Mouse (Mus musculus): ENCODE measurements around the gene Btg2. TPM values are rescaled to one million over a fixed set of nuclear protein-coding genes. Genes with fewer than 3 reads are reported as not detected.
A peak's percentile ranks its signal among the peaks of the same experiment; 100 is the strongest.

Btg2 gene
- polyA plus RNA-seq, 1 experiment = 79.9 TPM

DNA sequence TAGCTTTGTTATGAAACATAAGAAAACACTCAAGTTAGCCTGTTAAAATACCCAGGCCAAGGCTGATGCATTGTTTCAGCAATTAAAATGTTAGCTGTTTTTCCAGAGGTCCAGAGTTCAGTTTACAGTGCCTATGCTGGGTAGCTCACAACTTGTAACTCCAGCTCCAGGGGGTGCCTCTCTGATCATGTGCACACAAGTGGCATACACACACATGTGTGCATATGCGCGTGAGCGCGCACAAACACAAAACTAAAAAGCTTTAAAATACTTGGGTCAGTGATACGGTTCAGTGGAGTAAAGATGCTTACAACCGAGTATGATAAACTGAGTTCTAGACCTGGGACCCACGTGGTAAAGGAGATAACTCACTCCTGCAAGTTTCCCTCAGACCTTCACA, 10.2 kb upstream of the Btg2 start:
- TF ChIP-seq CTCF (IDR thresholded peaks at IDR 0.05; ENCODE audit: control insufficient read depth, insufficient read depth, low read length) (no peak), POLR2A (IDR thresholded peaks at IDR 0.05; ENCODE audit: borderline replicate concordance, control insufficient read depth, low read depth, low read length) (no peak)
- peaks cover 11% of the 10 kb centered on the region; the same call in 1 of the 2 replicates for H3K4me1 ChIP-seq (ENCODE audit: control insufficient read depth, insufficient read depth, low read length)
- H3K4me3 ChIP-seq (replicated peaks; ENCODE audit: control insufficient read depth, low read depth, low read length) = no peak overlapping the region
- no peak overlapping the region for H3K27ac ChIP-seq (ENCODE audit: control insufficient read depth, insufficient read depth, low read depth, low read length, poor library complexity)
- 84% methylated on average over 7 of the region's 7 CpGs for WGBS

DNA sequence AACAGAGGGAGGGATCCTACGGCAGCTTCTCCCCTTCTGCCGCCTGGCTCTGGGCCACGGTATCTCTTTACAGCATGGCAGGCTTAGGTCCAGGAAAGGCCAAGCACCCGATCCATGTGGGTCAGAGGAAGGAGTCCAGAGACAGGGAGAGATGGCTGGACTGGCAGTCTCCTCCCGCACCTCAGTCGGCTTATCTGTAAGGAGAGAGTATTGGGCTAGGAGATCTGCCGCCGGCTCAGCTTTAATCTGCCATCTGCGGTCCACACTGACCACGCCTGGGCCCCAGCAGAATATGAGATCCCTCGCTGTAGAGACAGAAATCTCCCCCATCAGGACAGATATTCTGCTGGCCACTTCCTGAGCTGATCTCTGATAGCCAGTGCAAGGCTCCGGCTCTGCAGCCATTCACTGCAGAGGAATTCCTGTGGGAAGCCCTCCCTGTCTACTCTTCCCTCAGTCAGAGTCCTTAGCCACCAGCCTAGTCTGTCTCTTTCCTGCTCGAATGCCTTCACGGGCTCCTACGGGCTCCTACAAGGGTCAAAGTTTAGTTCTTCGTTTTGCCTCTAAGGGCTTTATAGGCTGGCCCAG, 8.0 kb upstream of the Btg2 start:
- Histone ChIP-seq H3K4me3 (replicated peaks; ENCODE audit: control insufficient read depth, low read depth, low read length) (no peak overlapping the region), H3K27ac (ENCODE audit: control insufficient read depth, insufficient read depth, low read depth, low read length, poor library complexity) (peak overlapping the region; percentile 21; the same call in 1 of the 2 replicates)

DNA sequence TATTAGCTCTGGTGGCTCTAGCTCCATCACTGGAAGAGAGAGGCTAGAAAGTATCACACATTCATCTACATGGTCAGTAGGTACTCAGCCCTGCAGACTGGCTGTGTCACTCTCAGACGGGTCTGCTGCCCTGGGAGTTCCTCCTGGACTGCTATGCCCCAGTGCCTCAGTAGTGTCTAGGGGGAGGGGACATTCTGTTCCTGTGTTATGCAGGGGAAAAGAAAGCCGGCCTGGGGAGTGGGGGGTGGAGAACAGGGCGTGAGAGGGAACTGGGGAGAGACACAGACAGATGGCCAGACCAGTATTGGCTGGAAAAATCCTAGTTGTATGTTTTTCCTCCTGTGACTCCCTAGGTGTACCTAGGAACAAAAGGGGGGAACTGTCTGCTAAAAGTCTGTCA, 7.1 kb upstream of the Btg2 start:
- no peak overlapping the region for H3K4me3 ChIP-seq (replicated peaks; ENCODE audit: control insufficient read depth, low read depth, low read length)
- peaks cover 7% of the 10 kb centered on the region; the same call in 1 of the 2 replicates for H3K4me1 ChIP-seq (ENCODE audit: control insufficient read depth, insufficient read depth, low read length)
- TF ChIP-seq POLR2A (IDR thresholded peaks at IDR 0.05; ENCODE audit: borderline replicate concordance, control insufficient read depth, low read depth, low read length) = no peak
- TF ChIP-seq CTCF (IDR thresholded peaks at IDR 0.05; ENCODE audit: control insufficient read depth, insufficient read depth, low read length) = no peak
- H3K27ac ChIP-seq (ENCODE audit: control insufficient read depth, insufficient read depth, low read depth, low read length, poor library complexity) = no peak overlapping the region
- 52% methylated on average over 3 of the region's 3 CpGs for WGBS

More for the DNA sequence above, 8.0 kb upstream of the Btg2 start:
- TF ChIP-seq CTCF (IDR thresholded peaks at IDR 0.05; ENCODE audit: control insufficient read depth, insufficient read depth, low read length) (no peak), POLR2A (IDR thresholded peaks at IDR 0.05; ENCODE audit: borderline replicate concordance, control insufficient read depth, low read depth, low read length) (no peak)
- WGBS = 64% methylated on average over 16 of the region's 16 CpGs
- H3K4me1 ChIP-seq (ENCODE audit: control insufficient read depth, insufficient read depth, low read length) = peaks cover 8% of the 10 kb centered on the region; the same call in 1 of the 2 replicates

DNA sequence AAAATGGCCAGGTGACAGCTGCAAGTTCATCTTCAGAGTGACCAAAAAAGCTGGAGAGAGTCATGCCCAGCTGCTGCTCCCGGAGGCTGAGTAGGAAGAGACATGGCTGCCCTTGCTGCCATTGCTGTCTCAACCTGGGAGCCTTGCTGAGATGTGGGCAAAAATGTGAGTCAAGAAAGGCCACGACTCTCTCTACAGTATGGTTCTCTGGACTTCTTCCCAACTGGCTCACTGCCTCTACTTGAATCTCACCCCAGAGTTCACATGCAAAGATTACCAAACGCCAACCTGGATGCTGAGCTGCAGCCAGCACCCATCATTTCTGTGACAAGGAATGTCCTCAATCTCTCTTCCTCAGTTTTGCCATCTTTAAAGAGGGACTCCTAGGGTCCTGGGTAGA, 5.2 kb upstream of the Btg2 start:
- H3K27ac ChIP-seq (ENCODE audit: control insufficient read depth, insufficient read depth, low read depth, low read length, poor library complexity) = no peak overlapping the region; the same call in 1 of the 2 replicates
- H3K4me3 ChIP-seq (replicated peaks; ENCODE audit: control insufficient read depth, low read depth, low read length) = no peak overlapping the region
- TF ChIP-seq CTCF (IDR thresholded peaks at IDR 0.05; ENCODE audit: control insufficient read depth, insufficient read depth, low read length) = no peak
- no peak for TF ChIP-seq POLR2A (IDR thresholded peaks at IDR 0.05; ENCODE audit: borderline replicate concordance, control insufficient read depth, low read depth, low read length)
- 72% methylated on average over 3 of the region's 3 CpGs for WGBS
- H3K4me1 ChIP-seq (ENCODE audit: control insufficient read depth, insufficient read depth, low read length) = peaks cover 7% of the 10 kb centered on the region; the same call in 1 of the 2 replicates

DNA sequence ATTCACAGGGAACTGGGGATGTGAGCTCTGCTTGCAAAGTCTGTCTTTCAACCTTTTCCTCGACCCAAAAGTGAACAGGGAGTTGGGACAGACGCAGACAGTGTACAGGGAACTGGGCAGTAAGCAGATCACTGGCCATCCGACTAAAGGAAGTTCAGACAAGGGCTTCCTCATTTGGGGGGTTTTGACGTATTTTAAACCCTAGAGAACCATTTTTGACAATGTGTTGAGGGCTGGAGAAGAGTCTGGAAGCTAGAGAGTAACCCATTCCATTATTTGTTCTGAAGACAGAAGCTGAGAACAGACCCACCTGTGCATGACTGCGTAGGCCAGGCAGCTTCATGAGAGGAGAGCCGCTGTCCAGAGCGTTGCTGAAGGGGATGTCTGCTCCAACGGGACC, 4.8 kb upstream of the Btg2 start:
- peak overlapping the region; percentile 12 for H3K27ac ChIP-seq (ENCODE audit: control insufficient read depth, insufficient read depth, low read depth, low read length, poor library complexity)
- peaks cover 7% of the 10 kb centered on the region; the same call in 1 of the 2 replicates for H3K4me1 ChIP-seq (ENCODE audit: control insufficient read depth, insufficient read depth, low read length)
- H3K4me3 ChIP-seq (replicated peaks; ENCODE audit: control insufficient read depth, low read depth, low read length) = no peak overlapping the region
- 48% methylated on average over 8 of the region's 8 CpGs for WGBS
- no peak for TF ChIP-seq CTCF (IDR thresholded peaks at IDR 0.05; ENCODE audit: control insufficient read depth, insufficient read depth, low read length)
- no peak for TF ChIP-seq POLR2A (IDR thresholded peaks at IDR 0.05; ENCODE audit: borderline replicate concordance, control insufficient read depth, low read depth, low read length)

DNA sequence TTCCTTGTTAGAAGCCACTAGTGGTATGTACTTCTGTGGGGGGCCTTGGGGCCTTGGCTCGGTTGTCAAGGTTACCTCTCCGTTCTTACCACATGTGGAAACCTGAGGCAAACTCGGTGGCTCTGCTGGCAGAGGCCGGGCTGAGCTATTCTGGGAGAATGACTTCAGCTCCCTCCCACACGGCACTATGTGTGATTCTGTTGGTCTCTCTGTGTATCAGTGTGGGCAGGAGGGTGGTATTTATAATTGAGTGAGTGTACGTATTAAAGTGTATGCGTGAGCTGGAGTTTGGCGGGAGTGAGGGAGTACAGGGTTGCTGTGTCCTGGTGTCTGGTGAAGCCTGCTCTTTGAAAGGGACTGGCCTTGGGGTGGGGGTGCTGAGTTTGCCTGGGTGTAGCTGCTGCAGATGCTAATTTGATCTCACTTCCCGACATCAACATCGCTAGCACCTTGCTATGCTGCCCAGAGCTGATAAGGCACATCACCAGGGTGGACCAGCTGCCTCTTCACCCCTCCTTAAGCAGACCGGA, 4.1 kb upstream of the Btg2 start:
- TF ChIP-seq CTCF (IDR thresholded peaks at IDR 0.05; ENCODE audit: control insufficient read depth, insufficient read depth, low read length) = no peak
- no peak for TF ChIP-seq POLR2A (IDR thresholded peaks at IDR 0.05; ENCODE audit: borderline replicate concordance, control insufficient read depth, low read depth, low read length)
- Histone ChIP-seq H3K4me3 (replicated peaks; ENCODE audit: control insufficient read depth, low read depth, low read length) (no peak overlapping the region), H3K4me1 (ENCODE audit: control insufficient read depth, insufficient read depth, low read length) (peaks cover 7% of the 10 kb centered on the region; the same call in 1 of the 2 replicates), H3K27ac (ENCODE audit: control insufficient read depth, insufficient read depth, low read depth, low read length, poor library complexity) (peak overlapping the region; percentile 7)
- 33% methylated on average over 11 of the region's 11 CpGs for WGBS

DNA sequence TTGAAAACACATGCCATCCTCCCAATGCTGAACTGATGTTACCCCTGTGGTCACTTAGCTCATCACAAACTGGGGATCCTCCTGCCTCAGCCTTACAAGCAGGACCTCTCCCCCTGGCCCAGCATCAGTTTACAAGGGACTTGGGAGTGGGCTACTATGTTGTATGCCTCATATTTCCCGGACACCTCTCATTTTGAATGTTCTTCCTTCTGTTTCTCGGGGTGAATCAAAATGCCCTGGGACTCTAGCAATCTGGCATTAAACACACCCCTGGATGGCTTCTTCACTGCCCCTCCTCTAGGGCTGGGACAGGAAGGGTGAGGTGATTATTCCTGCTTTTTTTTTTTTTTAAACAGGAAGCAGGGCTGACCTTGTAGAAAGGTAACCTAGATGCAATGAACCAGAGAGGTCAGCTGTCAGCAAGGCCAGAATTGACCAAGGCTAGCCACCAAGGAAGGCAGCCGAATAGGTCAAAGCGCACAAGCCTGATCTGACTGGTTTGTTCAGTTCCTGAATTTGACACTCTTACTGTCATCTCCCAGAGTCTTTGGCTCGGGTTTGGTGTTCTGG, 2.0 kb upstream of the Btg2 start:
- 87% methylated on average over 5 of the region's 5 CpGs for WGBS
- Histone ChIP-seq H3K27ac (ENCODE audit: control insufficient read depth, insufficient read depth, low read depth, low read length, poor library complexity) (no peak overlapping the region), H3K4me1 (ENCODE audit: control insufficient read depth, insufficient read depth, low read length) (peaks cover 7% of the 10 kb centered on the region; the same call in 1 of the 2 replicates), H3K4me3 (replicated peaks; ENCODE audit: control insufficient read depth, low read depth, low read length) (no peak overlapping the region)
- no peak for TF ChIP-seq CTCF (IDR thresholded peaks at IDR 0.05; ENCODE audit: control insufficient read depth, insufficient read depth, low read length)
- TF ChIP-seq POLR2A (IDR thresholded peaks at IDR 0.05; ENCODE audit: borderline replicate concordance, control insufficient read depth, low read depth, low read length) = no peak

DNA sequence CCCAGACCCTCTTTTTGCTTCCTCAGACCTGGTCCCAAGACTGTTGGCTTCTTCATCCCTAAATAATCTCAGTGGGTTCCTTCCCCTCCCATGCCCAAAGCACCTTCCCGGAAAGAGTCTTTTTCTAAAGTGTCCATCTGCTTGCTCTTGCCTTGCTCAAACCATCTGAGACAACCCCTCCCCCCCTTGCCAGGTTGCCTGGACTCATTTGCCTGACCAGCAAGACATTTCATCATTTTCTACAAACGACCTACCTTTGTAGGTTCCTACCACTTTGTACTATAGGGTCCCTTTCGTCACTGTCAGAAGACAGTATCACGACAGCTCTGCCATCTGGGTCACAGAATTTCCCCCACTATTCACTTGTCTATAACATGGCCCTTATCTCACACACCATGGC, 1.5 kb upstream of the Btg2 start:
- peaks cover 7% of the 10 kb centered on the region; the same call in 1 of the 2 replicates for H3K4me1 ChIP-seq (ENCODE audit: control insufficient read depth, insufficient read depth, low read length)
- no peak overlapping the region for H3K27ac ChIP-seq (ENCODE audit: control insufficient read depth, insufficient read depth, low read depth, low read length, poor library complexity)
- WGBS = 75% methylated on average over 4 of the region's 4 CpGs
- TF ChIP-seq POLR2A (IDR thresholded peaks at IDR 0.05; ENCODE audit: borderline replicate concordance, control insufficient read depth, low read depth, low read length) (no peak), CTCF (IDR thresholded peaks at IDR 0.05; ENCODE audit: control insufficient read depth, insufficient read depth, low read length) (no peak)
- no peak overlapping the region for H3K4me3 ChIP-seq (replicated peaks; ENCODE audit: control insufficient read depth, low read depth, low read length)
